Mouse (Mus musculus) forelimb bud, embryonic 11.5 days (tissue): ENCODE measurements around the gene Snx1.

Experiments
- DNase-seq: peaks from one replicate; pipeline ENCODE4 v3.0.0-alpha.2; 2012; ENCODE audit warnings: low read depth, low spot score

The Snx1 gene

GRCm38 (mm10) chr9:66051493-66051892 lies 74.9 kb downstream of the Snx1 start:
- no peak for DNase-seq

- no peak for DNase-seq
Observed at GRCm38 (mm10) chr9:66049931-66050601, 76.3 kb downstream of the Snx1 start.

DNA sequence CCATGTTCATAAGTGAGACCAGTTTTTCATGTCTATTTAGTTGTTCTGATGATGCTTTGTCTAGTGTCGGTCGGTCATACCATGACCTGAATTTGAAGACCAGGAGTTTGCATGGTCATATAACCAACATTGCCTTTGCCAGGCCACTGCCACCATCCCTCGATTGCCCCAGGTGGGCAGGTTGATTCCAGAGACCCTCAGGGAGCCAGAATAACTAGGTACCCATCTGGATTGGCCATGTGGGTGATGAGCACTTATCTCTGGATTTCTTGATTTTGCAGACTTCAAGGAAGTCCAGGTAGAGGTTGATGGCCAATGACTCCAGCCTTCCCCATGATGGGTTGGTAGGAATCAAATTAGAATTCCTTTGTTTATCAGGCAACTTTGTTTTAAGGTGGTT lies 83.1 kb downstream of the Snx1 start:
- DNase-seq = no peak

- no peak for DNase-seq
Observed at GRCm38 (mm10) chr9:66042331-66042730, 84.1 kb downstream of the Snx1 start.

DNA sequence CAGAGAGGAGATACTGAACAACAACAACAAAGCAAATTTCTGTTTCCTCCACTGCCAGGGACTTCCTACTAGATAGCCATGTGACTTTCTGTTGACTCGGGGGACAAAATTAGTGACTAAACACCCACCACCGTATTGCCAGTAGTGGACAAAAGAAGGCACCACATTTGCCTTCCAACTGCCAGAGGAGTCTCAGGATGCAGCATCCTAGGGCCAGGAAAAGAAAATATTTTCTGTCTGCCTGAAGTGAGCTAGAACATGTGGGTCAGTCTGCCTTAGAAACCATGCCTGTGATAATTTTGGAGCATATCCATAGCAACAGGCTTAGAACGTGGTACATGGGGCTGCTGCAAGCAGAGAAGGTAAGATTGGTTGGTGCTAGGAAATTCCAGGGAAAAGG lies 85.6 kb downstream of the Snx1 start:
- DNase-seq = no peak

DNA sequence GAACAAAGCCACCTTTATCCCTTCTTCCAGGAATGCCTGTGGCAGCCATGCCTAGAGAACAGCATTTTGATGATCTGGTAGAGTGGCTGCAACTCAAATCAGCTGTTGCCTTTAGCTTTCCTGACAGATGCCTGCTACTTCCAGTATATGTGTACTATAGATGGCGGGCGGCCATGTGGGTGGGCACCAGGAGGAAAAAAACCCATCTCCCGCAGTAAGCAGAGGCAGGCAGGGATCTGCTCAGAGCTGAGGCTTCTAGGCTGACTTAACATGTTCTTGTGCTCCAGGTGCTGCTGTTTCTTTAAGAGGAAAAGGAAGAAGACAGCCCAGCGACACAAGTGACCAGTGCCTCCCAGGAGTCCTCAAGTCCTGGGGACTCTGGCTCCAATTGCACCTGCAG lies 87.1 kb downstream of the Snx1 start:
- DNase-seq = no peak

- DNase-seq = no peak
Observed at GRCm38 (mm10) chr9:66038581-66038980, 87.8 kb downstream of the Snx1 start.
